Mouse (Mus musculus) ovary, adult 18-20 months (tissue): ENCODE data around the gene Golga4.

Source experiments
- DNase-seq: peaks from one replicate; pipeline ENCODE4 v3.0.0; 2022; ENCODE audit warnings: low spot score, mixed read lengths

Gene Golga4

DNA sequence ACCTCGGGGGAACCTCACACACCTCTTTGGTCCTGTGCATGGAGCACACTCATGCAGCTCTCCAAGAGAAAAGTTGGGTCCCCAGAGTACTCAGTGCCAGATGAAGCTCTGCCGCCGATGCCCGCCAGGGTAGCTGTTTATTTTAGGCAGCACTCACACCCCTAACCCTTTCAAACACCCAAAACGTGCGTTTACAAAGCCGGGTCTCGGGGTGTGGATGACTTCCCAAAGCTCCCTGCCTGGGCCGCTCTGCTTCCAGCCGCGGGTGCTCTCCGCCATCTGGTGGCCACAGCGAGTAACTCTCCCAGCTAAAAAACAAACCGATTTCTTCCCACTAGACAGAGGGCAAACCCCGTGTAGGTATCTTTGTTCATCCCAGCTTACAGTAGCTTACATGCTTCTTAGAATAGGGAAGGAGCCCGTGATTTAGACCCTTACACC, 16.5 kb upstream of the Golga4 start:
- DNase-seq: no peak

DNA sequence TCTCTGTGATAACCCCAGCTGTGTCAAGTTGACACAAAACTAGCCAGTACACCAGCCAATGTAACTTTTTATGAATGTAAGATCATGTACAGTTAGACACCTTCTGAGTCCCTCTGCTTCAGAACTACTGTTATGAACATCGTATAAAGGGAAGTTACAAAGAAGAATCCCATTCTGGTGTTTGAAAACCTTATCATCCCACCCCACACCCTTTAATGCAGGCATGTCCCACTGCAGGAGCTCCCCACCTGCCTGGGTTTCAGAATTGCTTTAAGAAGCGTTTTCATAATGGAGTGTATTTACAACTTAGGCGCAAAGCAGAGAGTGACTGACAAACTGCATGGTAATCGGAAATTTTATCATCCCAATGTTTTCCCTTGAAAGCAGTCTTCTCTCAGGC, 14.9 kb upstream of the Golga4 start:
- DNase-seq: no peak

DNA sequence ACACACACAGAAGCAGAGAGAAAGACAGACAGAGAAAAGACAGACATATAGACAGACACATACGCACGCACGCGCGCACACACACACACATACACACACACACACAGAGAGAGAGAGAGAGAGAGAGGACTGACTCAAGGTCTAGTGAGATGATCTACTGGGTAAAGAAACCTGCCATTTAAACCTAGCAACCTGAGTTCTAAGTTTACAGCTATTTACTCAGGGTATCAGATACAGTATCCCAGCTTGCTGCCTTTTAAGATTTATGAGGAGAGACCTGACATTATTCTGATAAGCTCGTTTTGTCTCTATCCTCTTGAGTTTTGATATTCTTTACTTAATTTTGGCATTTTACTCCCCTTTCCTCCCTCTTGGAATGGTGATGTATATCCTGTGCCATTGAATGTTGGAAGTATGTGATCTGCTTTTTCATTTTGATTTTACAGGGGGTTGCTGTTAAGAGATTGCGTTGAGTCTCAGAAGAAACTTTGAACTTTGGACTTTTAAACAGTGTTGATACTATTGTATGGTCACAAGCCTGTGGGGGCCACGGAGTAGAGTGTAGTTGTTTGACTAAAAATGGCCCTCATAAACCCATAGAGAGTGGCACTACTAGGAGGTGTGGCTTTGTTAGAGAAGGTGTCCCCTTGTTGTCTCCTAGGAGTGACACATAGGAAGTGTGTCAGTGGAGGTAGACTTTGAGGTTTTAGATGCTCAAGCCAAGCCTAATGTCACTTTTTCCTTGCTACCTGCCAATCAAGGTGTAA, 13.0 kb upstream of the Golga4 start:
- no peak for DNase-seq

DNA sequence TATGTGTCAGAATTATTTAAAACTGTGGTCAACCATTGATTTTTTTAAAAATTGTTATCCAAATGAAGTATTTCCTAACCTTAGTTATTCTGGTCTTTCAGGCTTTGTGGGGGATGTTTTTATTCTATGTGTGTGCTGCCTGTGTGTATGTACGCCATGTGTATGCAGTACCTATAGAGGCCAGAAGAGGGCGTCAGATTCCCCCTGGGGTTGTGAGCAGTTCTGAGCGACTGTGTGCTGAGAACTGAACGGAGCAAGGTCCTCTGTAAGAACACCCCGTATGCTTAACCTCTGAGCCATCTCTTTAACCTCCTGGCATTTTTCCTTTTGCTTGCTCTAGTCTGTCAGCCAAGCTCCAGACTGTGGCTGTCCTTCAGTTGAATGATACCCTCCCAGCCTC, 12.0 kb upstream of the Golga4 start:
- DNase-seq: no peak

DNA sequence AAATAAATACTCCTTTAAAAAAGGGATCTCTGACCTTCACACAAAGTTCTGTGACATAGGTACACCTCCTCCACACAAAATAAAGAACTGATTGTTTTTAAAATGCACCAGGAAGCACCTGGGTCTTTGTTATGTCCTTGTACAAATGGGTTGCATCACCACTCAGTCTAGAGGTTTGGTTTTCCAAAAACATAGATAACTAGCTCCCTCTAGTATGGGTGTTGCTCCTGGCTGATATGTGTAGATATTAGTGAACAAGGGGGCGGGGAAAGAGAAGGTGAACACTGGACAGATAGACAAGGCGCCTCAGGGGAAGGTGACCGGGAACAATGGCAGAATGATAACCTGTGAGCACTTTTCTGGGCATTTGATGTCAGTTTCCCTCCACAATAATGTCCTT, 10.1 kb upstream of the Golga4 start:
- DNase-seq: no peak

DNA sequence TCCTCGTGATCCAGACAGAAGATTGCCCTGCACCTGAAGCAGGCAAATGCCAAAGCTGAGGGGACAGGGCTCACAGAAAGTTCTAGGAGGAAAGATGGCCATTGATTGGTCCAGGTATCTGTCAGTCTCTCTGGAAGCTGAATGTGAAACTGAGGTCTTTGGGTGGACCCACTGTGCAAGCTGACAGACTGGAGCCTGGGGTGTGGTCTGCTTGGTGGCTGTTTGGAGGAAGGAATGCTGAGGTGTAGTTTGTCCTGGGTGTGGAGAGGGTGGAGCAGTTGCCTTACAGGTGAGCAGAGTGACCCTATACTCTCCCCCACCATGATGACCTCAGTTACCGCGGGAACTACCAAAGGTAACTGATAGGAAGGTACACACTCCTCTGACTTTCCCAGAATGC, 9.1 kb upstream of the Golga4 start:
- no peak for DNase-seq

DNA sequence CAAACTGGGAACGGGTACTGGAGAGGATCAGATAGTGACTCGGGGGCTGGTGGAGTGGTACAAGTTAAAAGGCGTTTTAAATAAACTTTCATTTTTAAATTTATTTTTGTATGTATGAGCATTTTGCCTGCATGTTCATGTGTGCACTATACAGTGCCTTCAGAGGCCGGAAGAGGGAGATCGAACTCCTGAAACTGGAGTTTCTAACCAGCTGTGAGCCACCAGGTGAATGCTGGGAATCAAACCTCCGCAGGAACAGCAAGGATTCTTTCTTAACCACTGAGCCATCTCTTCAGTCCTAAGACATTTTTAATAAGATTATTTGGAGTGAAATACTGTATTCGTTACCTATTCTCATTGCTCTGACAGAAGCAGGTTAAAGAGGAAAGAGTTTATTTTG, 8.0 kb upstream of the Golga4 start:
- DNase-seq: no peak

DNA sequence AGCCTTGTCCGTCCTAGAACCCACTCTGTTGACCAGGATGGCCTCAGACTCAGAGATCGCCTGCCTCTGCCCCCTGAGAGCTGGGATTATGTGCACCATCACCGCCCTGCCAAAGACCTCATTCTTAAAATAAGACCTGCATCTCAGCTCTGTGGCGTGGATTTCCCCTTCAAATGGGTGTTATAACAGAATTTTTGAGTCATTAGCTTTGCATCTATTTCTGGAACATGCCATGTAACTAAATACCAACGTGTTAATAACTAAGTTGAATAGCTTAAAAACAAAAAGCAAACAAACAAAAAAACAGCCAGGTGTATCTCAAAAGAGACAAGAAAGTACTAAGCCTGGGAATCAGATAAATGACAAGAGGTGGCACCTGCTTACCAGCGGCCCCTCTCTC, 5.1 kb upstream of the Golga4 start:
- no peak for DNase-seq

DNA sequence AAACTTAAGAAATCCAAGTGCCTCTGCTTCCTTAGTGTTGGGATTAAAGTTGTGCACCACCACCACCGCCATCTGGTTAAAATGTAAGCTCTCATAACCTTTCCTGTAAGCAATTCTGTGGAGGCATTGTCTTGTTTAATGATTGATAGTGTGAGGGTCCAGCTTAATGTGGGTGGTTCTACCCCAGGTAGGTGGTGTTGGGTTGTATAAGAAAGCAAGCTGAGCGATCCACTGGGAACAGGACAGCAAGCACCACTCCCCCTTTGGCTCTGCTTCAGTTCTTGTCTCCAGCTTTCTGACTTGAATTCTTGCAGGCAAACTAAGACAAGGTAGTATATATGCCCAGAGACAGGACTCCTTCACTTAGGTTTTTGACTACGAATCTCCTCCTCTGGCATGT, 1.4 kb upstream of the Golga4 start:
- no peak for DNase-seq

DNA sequence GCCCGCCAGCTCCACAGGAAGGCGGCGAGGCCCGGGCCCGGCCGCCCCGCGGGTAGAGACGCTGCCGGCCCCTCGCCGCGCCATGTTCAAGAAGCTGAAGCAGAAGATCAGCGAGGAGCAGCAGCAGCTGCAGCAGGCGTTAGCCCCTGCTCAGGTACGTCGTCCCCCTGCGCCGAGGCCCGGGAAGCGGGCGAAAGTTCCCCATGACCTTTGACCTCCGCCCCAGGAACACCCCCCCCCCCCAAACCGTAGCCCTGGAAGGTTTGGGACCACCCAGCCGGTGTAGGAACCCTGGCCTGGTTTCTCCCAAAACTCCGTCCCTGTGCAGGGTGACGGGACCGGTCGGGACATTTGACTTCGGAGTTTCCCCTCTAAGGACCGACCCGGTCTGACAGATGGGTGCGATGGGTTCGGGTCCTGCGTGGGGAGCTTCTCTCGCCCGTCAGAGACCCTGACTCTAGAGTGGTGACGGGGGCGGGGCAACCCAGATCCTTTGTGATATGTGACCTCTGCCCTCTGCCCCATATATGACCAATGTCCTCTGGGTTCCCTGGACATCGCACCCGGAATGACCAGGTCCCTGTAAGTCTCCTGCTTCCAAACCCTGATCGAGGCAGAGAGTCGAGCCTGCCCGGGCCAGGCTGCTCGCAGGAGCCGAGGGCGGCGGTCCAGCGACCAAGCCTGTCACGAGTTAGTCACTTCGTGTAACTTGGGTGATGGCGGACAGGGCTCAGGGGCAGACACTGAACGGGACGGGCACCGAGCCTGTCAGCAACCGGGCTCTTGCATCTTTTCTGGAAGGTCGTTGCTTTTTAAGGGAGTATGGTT, 551 bp downstream of the Golga4 start:
- no peak for DNase-seq

DNA sequence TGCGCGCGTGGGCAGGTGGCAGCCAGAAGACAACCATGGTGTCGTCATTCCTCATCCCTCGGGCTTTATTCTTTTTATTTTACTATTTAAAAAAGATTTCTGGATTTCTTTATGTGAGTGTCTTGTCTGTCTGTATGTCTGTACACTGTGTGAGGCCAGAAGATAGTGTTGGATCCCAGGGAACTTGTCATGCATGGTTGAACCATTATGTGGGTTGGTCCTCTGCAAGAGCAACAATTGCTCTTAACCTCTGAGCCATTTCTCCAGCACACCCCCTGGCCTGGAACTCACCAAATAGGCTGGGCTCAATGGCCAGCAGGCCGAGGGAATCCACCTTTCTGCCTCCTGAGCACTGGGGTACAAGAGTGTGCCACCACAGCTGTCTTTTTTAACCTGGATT, 1.5 kb downstream of the Golga4 start:
- DNase-seq: no peak

DNA sequence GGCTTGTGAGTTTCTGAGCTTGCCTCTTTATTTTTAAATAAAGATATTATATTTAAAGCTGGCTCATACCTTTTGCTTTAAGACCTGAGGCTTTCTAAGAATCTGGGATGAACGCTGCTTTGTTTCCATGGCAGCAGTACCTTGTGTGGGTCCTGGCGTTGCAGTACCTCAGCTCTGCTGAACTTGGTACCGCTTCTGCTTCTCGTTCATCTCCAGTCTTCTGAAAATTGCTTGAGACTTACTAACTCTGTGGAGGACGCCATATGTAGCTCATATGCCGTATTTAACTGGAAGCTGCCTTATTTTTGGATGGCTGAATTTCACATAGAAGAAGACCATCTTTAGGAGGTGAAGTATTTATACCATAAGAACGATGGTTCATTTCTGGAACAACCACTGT, 2.5 kb downstream of the Golga4 start:
- no peak for DNase-seq

DNA sequence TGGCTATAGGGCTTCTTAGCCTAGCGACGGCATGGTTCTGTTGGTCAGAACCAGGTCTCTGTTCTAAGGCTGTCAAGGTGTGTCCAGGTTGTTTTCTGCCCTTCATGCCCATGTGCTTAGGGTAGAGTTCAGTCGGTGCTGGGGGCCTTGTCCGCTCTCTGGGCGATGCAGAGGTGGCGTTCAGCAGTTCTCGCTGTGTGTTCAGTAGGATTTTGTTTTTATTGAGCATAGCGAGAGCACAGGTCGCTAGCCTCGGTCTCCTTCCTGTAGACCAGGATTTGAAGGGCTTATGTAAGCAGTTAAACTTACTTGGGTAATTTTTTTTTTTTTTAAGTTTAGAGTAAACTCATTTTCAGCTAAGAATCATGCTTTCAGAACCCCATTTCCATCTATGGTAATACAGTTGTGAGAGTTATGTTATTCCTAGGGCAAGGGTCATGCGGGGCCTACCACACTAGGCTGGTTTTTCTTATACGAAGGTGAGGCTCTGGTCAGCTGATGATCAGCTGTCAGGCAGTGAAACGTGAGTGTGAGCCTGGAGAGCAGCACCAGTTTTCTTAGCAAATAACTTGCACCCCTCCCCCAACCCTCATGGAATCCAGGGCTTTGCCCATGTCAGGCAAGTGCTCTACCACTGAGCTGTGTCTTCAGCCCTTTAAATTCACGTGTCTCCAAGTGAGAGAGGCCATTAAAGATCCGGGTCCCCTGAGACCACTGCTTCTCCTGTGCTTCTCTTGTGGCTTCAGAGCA, 5.0 kb downstream of the Golga4 start:
- no peak for DNase-seq

DNA sequence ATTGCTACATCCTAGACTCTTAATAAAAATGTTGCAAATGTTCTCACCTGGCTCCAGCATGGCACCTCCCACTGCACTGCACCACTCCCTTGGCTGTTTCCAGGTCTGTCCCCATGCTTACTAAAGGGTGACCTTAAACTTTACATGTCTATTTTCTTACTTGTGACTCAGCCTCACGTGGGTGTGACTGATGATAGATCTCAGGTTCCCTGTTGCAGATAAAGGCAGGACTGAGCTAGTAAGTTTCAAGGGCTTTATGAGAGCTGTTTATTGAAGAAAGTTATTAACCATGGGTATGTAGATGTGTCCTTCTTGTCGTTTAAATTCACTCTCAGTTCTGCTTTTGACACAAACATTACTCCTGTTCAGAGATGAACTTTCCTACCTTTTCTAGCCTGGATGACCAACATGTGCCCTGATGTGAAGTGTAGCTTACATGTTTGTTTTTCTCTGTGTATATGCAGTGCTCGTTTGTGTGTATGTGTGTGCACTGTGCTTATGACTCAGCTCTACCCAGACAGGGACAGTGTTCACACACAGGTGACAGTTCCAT, 6.7 kb downstream of the Golga4 start:
- DNase-seq: no peak

DNA sequence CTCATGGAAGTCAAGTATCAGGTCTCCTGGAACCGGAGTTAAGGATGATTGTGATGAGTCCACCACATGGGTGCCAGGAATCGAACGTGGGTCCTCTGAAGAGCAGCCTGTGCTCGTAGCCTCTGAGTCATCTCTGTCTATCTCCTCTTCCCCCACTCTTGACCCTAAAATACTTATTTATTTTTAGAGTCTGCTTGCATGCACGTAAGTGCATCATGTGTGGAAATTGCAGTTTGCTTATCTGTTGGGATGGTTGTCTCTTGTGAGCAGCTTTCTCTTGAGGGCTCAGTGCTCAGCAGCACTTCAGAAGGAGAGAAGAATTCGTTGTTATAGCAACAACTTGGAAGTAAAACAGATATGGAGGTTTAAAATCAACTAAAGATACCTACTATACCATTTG, 9.4 kb downstream of the Golga4 start:
- DNase-seq: no peak

DNA sequence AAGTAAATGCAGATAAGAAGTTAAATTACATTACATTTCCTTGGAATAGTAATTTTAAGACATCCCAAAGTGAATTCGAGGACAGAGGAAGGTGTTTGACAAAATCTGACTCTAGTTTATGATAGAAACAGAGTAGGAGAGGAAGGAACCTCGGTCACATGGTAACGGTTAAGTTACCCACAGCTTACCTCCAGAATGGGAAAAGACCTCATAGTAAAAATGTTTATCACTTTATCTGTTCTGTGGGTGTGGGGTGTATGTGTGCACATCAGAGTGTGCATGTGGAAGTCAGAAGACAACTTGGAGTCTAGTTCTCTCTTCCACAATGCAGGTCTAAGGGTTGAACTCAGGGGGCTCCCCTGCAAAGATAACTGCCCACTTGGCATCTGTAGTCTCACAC, 10.1 kb downstream of the Golga4 start:
- no peak for DNase-seq

DNA sequence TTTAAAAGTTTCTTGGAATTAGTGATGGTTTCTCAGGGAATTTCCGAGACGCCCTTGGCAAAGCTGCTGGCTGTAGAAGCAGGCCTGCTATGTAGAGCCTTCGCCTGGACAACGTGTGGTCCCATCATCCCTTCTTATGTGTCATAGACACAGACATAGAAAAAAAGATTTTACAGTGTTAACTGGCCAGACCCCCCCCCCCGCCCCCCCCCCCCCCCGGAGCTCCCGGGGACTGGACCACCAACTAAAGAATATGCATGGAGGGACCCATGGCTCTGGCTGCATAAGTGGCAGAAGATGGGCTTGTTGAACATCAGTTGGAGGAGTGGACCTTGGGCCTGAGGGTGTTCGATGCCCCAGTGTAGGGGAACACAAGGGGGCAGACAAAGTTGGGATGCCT, 11.6 kb downstream of the Golga4 start:
- DNase-seq: no peak

DNA sequence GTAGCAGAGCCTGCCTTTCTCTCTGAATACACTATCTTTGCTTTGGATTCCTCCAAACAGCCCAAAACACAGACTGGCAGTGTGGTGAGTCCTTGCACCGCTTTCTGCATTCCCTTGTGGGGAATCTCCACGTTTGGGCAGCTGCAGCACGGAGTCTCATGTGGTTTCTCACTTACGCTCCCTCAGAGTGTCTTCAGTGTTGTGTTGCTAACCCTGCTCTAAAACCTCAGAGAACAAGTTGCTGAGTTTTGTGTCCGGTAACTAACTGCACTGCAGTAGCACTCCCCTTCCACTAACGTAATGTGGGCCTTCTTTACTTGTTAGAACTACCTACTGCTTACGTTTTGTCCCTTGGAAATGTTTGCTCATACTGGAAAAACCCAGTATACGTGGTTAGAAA, 13.0 kb downstream of the Golga4 start:
- no peak for DNase-seq

DNA sequence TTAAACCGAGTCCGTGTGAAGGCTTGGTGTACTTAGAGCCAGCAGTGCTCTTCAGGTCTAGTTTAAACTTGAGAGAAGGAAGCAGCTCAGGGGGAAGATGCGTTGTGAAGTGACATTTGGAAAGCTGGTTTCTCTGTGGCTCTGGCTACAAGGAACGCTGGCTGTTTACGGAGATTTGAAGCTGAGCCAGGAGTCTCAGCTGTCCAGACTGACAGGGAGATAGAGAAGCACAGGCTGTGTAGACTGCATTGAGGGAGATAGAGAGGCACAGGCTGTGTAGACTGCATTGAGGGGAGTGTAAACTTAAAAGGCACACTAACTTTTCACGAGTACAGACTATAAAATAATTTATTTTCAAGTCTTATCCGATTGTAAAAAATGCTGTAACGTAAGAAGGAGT, 13.9 kb downstream of the Golga4 start:
- DNase-seq: no peak

DNA sequence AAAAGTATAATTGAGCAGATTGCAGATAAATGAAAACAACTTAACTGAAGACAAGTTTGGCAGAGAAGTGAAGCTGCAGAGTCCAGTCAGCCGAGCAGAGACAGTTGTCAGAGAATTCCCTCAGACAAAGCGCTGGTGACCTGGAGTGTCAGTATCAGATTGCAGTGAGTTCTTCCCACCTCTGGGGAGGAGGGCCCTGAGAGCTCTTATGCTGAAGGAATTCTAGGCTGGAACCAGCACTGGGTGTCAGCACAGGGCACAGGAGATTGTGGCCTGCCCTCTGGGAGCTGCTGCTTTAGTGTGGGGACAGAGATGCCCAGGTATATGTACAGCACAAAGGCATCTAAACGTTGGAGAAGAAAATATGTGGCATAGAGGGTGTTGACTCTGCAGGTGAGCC, 14.8 kb downstream of the Golga4 start:
- no peak for DNase-seq

DNA sequence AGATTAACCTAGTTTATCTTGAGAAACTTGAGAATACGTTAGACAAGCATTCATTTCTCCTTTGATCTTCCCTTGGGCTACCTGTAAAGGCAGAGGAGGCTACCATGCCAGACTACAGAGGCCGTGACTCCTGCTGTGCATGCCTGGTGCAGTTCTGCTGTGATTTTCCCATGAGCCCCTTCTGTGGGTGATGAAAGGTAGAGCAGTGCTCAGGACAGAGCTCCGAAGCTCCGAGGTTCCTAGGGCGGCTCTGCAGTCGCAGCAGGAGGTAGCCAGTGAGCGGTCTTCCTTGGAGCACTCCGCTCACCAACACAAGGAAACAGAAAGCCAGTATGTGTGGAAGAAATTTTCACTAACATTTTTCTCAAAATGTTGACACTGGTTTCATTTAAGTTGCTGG, 15.6 kb downstream of the Golga4 start:
- DNase-seq: no peak

DNA sequence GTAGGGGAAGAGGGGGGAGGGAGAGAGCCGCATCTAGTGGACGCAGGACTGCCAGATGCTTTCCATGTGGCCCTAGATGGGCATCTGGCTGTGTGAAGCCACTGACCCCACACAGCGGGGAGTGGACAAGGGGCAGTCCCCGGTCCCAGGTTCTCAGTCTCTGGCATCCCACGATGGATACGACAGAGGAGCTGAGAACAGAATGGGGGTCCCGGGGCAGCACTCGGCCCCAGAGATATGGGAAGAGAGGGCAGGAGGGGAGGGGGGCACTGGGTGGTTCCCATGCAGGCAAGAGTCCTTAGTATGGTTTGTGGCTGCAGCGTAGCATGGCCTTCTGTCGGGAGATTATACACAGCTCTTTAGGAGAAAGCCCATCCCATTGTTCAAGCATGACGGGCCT, 17.7 kb downstream of the Golga4 start:
- no peak for DNase-seq

DNA sequence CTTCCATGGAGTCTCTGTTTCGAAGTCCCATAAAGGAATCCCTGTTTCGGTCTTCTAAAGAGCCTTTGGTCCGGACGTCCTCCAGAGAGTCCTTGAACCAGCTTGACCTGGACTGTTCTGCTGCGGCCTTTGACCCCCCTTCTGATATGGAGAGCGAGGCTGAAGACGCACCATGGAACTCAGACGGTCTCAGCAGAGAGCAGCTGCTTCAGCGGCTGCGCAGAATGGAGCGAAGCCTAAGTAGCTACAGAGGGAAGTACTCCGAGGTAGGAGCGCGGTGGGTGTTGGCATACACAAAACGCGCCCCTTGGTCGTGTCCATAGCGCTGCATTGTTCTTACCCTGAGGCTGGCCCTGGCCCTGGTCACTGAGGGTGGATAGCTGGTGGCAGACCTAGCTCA, 21.0 kb downstream of the Golga4 start:
- DNase-seq: no peak
